Comparison of ENCODE assay signal across 8 mouse cellular contexts in genomic region chr2:102032713-102033343, GRCm38 (mm10).
DNase-seq lines count a peak whose midpoint lies in the region; ATAC-seq and TF ChIP-seq lines count a peak whose summit lies in the region.

No protein-coding gene starts in this region.

- H3K9ac ChIP-seq in embryonic facial prominence, embryonic 14.5 days (ENCODE audit: low read depth, low read length), result no peak overlapping the region
- no peak overlapping the region for H3K9ac ChIP-seq in intestine, embryonic 16.5 days (ENCODE audit: low read depth, low read length)
- H3K9ac ChIP-seq in kidney, embryonic 16.5 days (replicated peaks; ENCODE audit: low read length), result no peak overlapping the region

- no peak overlapping the region for H3ac ChIP-seq in myocyte (ENCODE audit: control insufficient read depth, insufficient read length)

- no peaks in the 10 kb centered on the region for H3K9me3 ChIP-seq in embryonic facial prominence, embryonic 14.5 days (ENCODE audit: control insufficient read depth, low read length)
- no peaks in the 10 kb centered on the region for H3K9me3 ChIP-seq in embryonic facial prominence, embryonic 10.5 days
- no peaks in the 10 kb centered on the region for H3K9me3 ChIP-seq in intestine, embryonic 16.5 days (ENCODE audit: control insufficient read depth, low read length)
- no peaks in the 10 kb centered on the region for H3K9me3 ChIP-seq in kidney, embryonic 16.5 days (ENCODE audit: low read length)

- DNase-seq in embryonic facial prominence, embryonic 14.5 days (ENCODE audit: low spot score), result peak; percentile 64
- no peak for DNase-seq in embryonic facial prominence, embryonic 10.5 days (ENCODE audit: low spot score)
- DNase-seq in CD4-positive helper T cell, adult 2 months (ENCODE audit: low read depth, low spot score), result peak; percentile 58
- peak; percentile 82 to 84 for DNase-seq in frontal cortex, postnatal 36 days (ENCODE audit: low spot score in 2 of 2)
- no peak for DNase-seq in lung, postnatal 4 days

- WGBS in embryonic facial prominence, embryonic 14.5 days, result 71% methylated on average over 9 of the region's 9 CpGs
- WGBS in embryonic facial prominence, embryonic 10.5 days, result 86% methylated on average over 9 of the region's 9 CpGs
- WGBS in intestine, embryonic 16.5 days, result 80% methylated on average over 9 of the region's 9 CpGs
- WGBS in kidney, embryonic 16.5 days, result 86% methylated on average over 9 of the region's 9 CpGs

- no peaks in the 10 kb centered on the region for H3K27me3 ChIP-seq in embryonic facial prominence, embryonic 14.5 days (replicated peaks; ENCODE audit: control insufficient read depth, insufficient read depth, low read length)
- H3K27me3 ChIP-seq in embryonic facial prominence, embryonic 10.5 days (replicated peaks; ENCODE audit: low read depth, poor library complexity, severe bottlenecking), result no peaks in the 10 kb centered on the region
- H3K27me3 ChIP-seq in myocyte (ENCODE audit: control insufficient read depth, insufficient read depth, insufficient read length), result no peaks in the 10 kb centered on the region
- no peaks in the 10 kb centered on the region for H3K27me3 ChIP-seq in intestine, embryonic 16.5 days (replicated peaks; ENCODE audit: control insufficient read depth, insufficient read depth, low read length)
- no peaks in the 10 kb centered on the region for H3K27me3 ChIP-seq in kidney, embryonic 16.5 days (ENCODE audit: insufficient read depth, low read length)

- no peak overlapping the region for H3K27ac ChIP-seq in embryonic facial prominence, embryonic 14.5 days (replicated peaks; ENCODE audit: low read depth, low read length)
- no peak overlapping the region for H3K27ac ChIP-seq in embryonic facial prominence, embryonic 10.5 days (replicated peaks)
- H3K27ac ChIP-seq in intestine, embryonic 16.5 days (ENCODE audit: low read length), result no peak overlapping the region
- no peak overlapping the region for H3K27ac ChIP-seq in kidney, embryonic 16.5 days (ENCODE audit: low read length)

- peaks cover 3% of the 10 kb centered on the region; the same call in 1 of the 2 replicates for H3K4me1 ChIP-seq in embryonic facial prominence, embryonic 14.5 days (ENCODE audit: control insufficient read depth, insufficient read depth, low read length)
- peaks cover 18% of the 10 kb centered on the region for H3K4me1 ChIP-seq in embryonic facial prominence, embryonic 10.5 days
- H3K4me1 ChIP-seq in intestine, embryonic 16.5 days (ENCODE audit: control insufficient read depth, insufficient read depth, low read length), result peaks cover 28% of the 10 kb centered on the region
- peaks cover 27% of the 10 kb centered on the region for H3K4me1 ChIP-seq in kidney, embryonic 16.5 days (ENCODE audit: insufficient read depth, low read length)

- no peak overlapping the region for H3K4me3 ChIP-seq in embryonic facial prominence, embryonic 14.5 days (ENCODE audit: low read depth, low read length)
- no peak overlapping the region for H3K4me3 ChIP-seq in embryonic facial prominence, embryonic 10.5 days
- H3K4me3 ChIP-seq in myocyte, result no peak overlapping the region
- no peak overlapping the region for H3K4me3 ChIP-seq in intestine, embryonic 16.5 days (ENCODE audit: low read length)
- H3K4me3 ChIP-seq in kidney, embryonic 16.5 days (ENCODE audit: low read length), result no peak overlapping the region

- peak; percentile 23 for ATAC-seq in embryonic facial prominence, embryonic 14.5 days (ENCODE audit: low read depth)
- no peak for ATAC-seq in intestine, embryonic 16.5 days
- no peak for ATAC-seq in kidney, embryonic 16.5 days (ENCODE audit: low FRiP score, low TSS enrichment)

- no peak overlapping the region for H3K4me2 ChIP-seq in embryonic facial prominence, embryonic 14.5 days (ENCODE audit: low read depth, low read length)
- H3K4me2 ChIP-seq in myocyte (ENCODE audit: low read depth), result no peak overlapping the region
- H3K4me2 ChIP-seq in intestine, embryonic 16.5 days (ENCODE audit: low read depth, low read length), result no peak overlapping the region
- H3K4me2 ChIP-seq in kidney, embryonic 16.5 days (replicated peaks; ENCODE audit: low read depth, low read length), result no peak overlapping the region

- no peaks in the 10 kb centered on the region for H3K36me3 ChIP-seq in embryonic facial prominence, embryonic 14.5 days (ENCODE audit: control insufficient read depth, insufficient read depth, low read length)
- H3K36me3 ChIP-seq in embryonic facial prominence, embryonic 10.5 days (replicated peaks), result no peaks in the 10 kb centered on the region; the same call in 1 of the 2 replicates
- peaks cover 8% of the 10 kb centered on the region for H3K36me3 ChIP-seq in myocyte (ENCODE audit: control insufficient read depth, insufficient read depth)
- no peaks in the 10 kb centered on the region for H3K36me3 ChIP-seq in intestine, embryonic 16.5 days (ENCODE audit: control insufficient read depth, insufficient read depth, low read length)
- H3K36me3 ChIP-seq in kidney, embryonic 16.5 days (ENCODE audit: insufficient read depth, low read length), result no peaks in the 10 kb centered on the region

- no peak for TF ChIP-seq POLR2A in myocyte (IDR thresholded peaks at IDR 0.05; ENCODE audit: insufficient read length, low read depth)

- H3K79me2 ChIP-seq in myocyte (ENCODE audit: control insufficient read depth, insufficient read depth), result peaks cover 17% of the 10 kb centered on the region

TF ChIP-seq in myocyte, 11 proteins besides CTCF, POLR2A, EP300 and RAD21:
- no peak for TF ChIP-seq CEBPB (IDR thresholded peaks at IDR 0.05; ENCODE audit: insufficient read depth, poor library complexity, severe bottlenecking)
- no peak for TF ChIP-seq USF1 (IDR thresholded peaks at IDR 0.05; ENCODE audit: low read depth)
- no peak for TF ChIP-seq SRF (IDR thresholded peaks at IDR 0.05; ENCODE audit: control insufficient read depth, insufficient read length, low read depth)
- TF ChIP-seq E2F4 (IDR thresholded peaks at IDR 0.05; ENCODE audit: insufficient read depth), result no peak
- TF ChIP-seq MAX (IDR thresholded peaks at IDR 0.05; ENCODE audit: low read depth), result no peak
- peak; percentile 33 for TF ChIP-seq TCF12 (IDR thresholded peaks at IDR 0.05; ENCODE audit: insufficient read depth, poor library complexity, severe bottlenecking)
- TF ChIP-seq TCF3 (IDR thresholded peaks at IDR 0.05; ENCODE audit: insufficient read length, low read depth), result no peak
- TF ChIP-seq REST (IDR thresholded peaks at IDR 0.05; ENCODE audit: insufficient read depth, insufficient read length), result no peak
- no peak for TF ChIP-seq POLR2AphosphoS2 (IDR thresholded peaks at IDR 0.05; ENCODE audit: insufficient read length, low read depth)
- TF ChIP-seq MYOG (IDR thresholded peaks at IDR 0.05; ENCODE audit: control insufficient read depth in 1 of 3, insufficient read depth in 1 of 3, insufficient read length in 2 of 3, low read depth in 2 of 3), result peak in 1 of 3 experiments; percentile 75
- peak in 2 of 3 experiments; percentile 70 to 82 for TF ChIP-seq MYOD1 (IDR thresholded peaks at IDR 0.05; ENCODE audit: control insufficient read depth in 1 of 3, insufficient read length in 2 of 3, low read depth in 2 of 3)

Comparison
In these comparisons a context has a peak if more than half of its experiments do, and no peak if none do; other contexts are left out.
1. DNase-seq: peak in embryonic facial prominence, embryonic 14.5 days (single experiment), CD4-positive helper T cell, adult 2 months (single experiment) and frontal cortex, postnatal 36 days (2 of 2); none in embryonic facial prominence, embryonic 10.5 days (single experiment) and lung, postnatal 4 days (0 of 2).